Mouse (Mus musculus) megakaryocyte, embryonic 14.5 days (primary cell): ENCODE measurements around the gene Slc2a4.

Experiments
- FLI1 ChIP-seq: IDR thresholded peaks from 2 replicates; pipeline ENCODE4 v1.6.1; 2012; ENCODE audit warnings: low read length, inconsistent platforms, mixed read lengths
- GATA1 ChIP-seq: IDR thresholded peaks from 3 replicates; pipeline ENCODE4 v1.6.1; 2012; ENCODE audit warnings: mixed read lengths, low read length, inconsistent platforms, borderline replicate concordance

GRCm38 (mm10) chr11:69945997-69946891 lies 1.7 kb downstream of the Slc2a4 start:
- TF ChIP-seq GATA1, result no peak
- TF ChIP-seq FLI1, result no peak
